Mouse (Mus musculus) embryo, embryonic 11 days (tissue): ENCODE measurements around the gene Hlcs.

Experiments used
- DNase-seq: peaks from one replicate; pipeline ENCODE4 v3.0.0-alpha.2; 2015

Hlcs gene

GRCm38 (mm10) chr16:94150125-94151103 lies 163.0 kb downstream of the Hlcs start:
- DNase-seq = peak; percentile 37

DNA sequence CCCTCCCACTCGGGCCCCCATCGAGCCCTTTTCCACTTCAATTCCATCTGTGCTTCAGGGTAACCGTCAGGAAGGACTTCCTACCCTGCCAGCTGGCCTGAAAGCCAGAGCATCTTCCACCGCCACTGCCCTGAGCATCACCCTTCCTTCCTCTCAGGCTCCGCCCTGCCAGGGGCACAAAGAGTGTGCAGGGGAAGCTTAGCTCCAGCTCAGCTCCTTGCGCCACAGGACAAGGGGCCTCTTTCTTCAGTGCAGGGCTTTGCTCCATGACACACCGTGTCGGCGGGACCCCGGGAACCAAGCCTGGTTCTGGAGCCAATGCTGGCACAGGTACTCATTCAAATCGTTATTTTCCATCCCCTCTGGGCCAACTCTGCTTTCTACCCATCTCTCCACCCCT lies 165.2 kb downstream of the Hlcs start:
- DNase-seq = peak; percentile 50

DNA sequence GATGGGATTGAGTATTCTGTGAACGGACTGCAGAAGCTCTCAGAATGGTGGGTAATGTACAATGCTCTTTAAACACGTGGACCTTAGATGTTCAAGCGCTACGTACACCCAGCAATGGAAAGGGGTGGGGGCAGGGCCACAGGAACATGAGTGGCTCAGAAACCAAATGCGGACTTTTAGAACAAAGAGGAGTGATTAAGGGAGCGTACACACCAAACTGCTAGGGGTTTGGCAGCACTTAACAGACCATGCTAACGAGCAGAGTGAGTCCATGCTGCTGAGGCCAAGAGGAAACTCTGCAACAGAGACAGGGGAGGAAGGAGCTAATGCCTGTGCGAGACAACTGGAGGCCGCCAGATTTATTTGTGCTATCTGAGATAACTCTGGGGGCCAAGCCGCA lies 170.0 kb downstream of the Hlcs start:
- peak; percentile 41 for DNase-seq

GRCm38 (mm10) chr16:94140746-94141145 lies 172.6 kb downstream of the Hlcs start:
- no peak for DNase-seq

GRCm38 (mm10) chr16:94134218-94134617 lies 179.2 kb downstream of the Hlcs start:
- no peak for DNase-seq

DNA sequence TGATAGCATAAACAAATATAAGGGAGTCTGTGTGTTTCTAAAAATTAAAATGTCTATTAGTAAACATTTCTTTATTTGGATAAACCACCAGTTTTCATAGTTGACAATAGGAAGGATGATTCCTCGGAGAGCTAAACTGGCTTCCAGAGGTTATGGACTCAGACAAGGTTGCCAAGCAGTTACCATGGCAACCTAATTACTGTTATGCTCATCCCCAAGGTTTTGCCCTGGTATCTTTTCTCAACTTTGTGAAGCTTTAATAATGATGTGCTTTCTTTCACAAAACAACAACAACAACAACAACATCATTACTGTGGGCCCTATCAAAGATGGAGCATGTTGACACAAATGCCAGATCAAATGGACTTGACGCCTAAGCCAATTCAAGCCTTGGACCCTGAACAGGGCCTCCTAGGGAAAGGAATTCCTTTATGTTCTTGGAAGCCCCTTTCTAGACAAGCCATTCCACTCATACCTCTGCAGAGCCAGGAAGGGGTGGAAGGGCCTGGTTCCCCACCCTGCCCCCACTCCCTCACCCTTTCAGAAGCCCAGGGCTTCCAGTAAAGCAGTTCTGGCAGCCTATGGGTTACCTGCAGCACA lies 185.0 kb downstream of the Hlcs start:
- peak; percentile 49 for DNase-seq

DNA sequence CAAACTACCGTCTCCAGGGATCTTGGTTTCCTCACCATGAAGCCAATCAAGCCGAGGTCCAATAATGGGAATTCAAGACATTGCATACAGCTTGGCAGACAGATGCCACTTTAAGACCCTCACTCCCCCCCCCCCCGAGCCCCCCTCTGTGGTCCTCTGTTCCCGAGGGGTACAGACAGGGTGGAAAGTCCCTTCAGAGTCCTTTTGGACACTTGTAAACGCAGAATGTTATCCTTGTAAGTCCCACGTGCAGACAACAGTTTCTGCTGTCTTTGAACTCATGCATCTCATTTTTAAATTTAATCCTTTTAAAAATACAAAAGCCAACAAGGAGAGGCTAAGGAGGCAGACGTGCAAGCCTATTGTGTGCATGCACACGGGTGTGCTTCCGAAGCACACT lies 187.2 kb downstream of the Hlcs start:
- no peak for DNase-seq

- peak; percentile 68 for DNase-seq
Observed at GRCm38 (mm10) chr16:94125172-94125981, 188.0 kb downstream of the Hlcs start.

DNA sequence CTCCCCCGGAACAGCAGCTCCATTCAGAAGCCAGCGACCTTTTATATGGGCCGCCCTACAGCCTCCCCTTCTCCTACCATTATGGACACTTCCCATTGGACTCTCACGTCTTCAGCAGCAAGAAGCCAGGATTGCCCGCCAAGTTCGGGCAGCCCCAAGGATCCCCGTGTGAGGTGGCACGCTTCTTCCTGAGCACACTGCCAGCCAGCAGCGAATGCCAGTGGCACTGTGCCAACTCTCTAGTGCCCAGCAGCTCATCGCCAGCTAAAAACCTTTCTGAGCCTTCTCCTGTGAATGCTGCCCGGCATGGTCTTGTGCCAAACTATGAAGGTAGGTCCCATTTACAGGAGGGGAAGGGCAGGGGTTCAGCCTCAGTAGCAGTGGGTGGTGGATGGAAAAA lies 190.1 kb downstream of the Hlcs start:
- DNase-seq = no peak

- no peak for DNase-seq
Observed at GRCm38 (mm10) chr16:94122347-94122746, 191.0 kb downstream of the Hlcs start.

GRCm38 (mm10) chr16:94118394-94118793 lies 195.0 kb downstream of the Hlcs start:
- no peak for DNase-seq

- no peak for DNase-seq
Observed at GRCm38 (mm10) chr16:94117333-94117732, 196.0 kb downstream of the Hlcs start.

- no peak for DNase-seq
Observed at GRCm38 (mm10) chr16:94114693-94115092, 198.7 kb downstream of the Hlcs start.

GRCm38 (mm10) chr16:94113160-94113559 lies 200.2 kb downstream of the Hlcs start:
- DNase-seq = no peak

DNA sequence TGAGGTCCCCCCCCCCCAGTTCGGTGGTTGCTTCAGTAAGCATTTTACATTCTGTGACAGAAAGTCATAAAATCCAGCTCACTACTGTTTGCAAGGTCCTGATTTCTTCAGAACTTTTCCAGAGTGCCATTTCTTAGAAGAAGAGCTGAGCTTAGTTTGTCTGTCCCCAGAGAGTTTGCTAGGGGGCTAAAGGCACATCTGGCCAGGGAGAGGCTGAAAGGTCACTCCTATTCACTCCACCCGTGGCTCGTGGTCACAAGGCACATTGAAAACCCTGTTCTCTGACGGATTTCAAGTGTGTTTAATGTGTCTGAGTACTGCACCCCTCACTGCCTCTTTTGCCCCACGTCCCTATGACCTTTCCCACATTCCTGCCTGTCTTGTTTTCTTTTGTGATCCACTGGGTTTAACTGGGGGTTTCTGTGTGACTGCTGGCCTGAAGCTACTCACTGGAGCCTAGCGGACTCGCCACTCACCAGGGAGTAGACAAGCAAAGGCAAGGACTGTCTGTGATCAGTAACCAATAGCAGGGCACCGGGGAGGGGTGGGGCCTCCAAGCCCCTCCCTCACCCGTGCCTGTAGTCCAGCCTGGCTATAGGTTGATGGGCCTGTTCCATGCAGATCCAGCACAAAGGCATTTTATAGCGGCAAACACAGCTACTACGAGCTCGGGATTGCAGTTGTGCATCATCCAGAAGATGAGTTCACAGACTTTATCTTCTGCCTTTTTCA lies 215.5 kb downstream of the Hlcs start:
- peak; percentile 81 for DNase-seq

- peak; percentile 34 for DNase-seq
Observed at GRCm38 (mm10) chr16:94096479-94096878, 216.9 kb downstream of the Hlcs start.

- DNase-seq = peak; percentile 45
Observed at GRCm38 (mm10) chr16:94095109-94095822, 218.1 kb downstream of the Hlcs start.

GRCm38 (mm10) chr16:94094251-94095108 lies 218.9 kb downstream of the Hlcs start:
- DNase-seq = peak; percentile 59

DNA sequence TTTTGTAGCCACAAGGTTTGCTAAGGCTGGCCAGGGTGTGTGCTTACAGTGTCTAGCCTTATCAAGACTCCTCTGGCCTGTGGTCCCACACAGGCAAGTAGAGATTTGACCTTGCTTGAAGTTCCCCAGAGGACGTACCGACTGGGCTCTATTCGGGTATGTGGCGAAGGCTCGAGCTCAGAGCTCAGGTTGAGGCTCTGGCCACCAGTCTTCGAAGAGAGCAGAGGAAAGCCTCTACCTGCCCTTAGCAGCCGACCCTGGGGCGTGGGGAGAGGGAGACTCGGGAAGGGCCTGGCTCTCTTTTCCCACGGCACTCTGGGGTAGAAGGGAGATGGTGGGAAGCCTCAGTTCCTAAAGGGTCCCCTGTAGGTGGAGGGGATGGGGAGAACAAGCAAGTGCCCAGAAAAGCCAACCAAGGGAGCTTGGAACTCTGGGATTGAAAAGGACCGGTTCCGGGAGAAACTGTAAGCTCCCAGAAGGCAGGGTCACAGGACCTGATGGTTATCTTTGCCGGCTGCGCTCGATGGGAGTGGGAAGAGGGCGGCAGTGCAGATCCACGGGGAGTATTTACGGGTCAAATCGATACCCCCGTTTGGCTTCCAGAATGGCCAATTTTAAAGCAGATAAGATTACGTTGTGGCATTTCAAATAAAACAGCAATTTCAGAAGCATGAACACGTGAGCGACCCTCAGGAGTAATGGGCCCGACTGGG lies 220.1 kb downstream of the Hlcs start:
- DNase-seq = peak; percentile 45

DNA sequence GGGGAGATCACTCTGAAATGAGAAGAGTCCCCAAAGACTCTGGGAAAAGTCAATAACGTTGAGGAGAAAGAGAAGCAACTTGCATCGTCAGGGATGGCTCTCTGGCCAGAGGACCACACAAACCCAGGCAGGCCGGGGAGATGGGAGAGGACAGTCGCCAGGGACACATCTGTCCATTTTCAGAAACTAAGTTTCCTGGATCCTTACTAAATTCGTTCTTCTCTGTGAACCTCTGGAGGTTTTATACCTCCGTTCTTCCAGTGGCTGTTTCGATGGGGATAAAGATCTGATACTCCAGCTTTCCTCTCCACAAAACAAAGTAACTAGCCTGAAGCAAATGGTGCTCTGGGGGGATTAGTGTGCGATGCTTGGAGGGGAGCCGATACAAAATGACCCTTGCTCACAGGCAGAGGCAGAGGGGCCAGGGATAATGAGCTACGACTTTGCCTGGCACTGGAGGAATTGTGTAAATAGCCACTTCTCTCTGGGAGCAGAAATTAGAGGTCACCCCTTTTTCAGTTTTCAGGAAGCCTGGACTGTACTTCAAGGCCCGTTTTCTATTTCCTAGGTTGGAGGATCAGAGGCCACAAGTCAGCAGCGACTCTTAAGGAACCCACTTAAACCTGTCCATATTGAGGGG lies 220.7 kb downstream of the Hlcs start:
- no peak for DNase-seq
